Mouse (Mus musculus): Measurements from ENCODE around the gene Klrb1c.

Gene Klrb1c

GRCm38 (mm10) chr6:128789115-128789514 lies at the start of gene Klrb1c:
Gene Klrb1c, minus strand, starts transcription at chr6:128789215.
- POLR2A ChIA-PET: interaction anchor here in 2 of 4 experiments (1.3 to 1.8 kb wide), 2 partner anchors 165 to 166 kb away, joined by 3 to 7 read pairs; partner anchors contain the start of gene Klrb1a (in 2 of the 2)
- CTCF ChIA-PET: interaction anchor here in 1 of 4 experiments (1.2 kb wide), 1 partner anchor 166 kb away, joined by 3 read pairs; the partner anchor contains the start of gene Klrb1a

GRCm38 (mm10) chr6:128837454-128838341 lies 48.7 kb upstream of the Klrb1c start:
- ChIA-PET CTCF (interaction anchor here in 3 of 4 experiments (0.5 to 1.1 kb wide), 6 partner anchors 19 to 411 kb away, joined by 3 to 5 read pairs (median 3); no protein-coding TSS in a partner anchor), POLR2A (interaction anchor here in 2 of 4 experiments (0.6 to 1.2 kb wide), 7 partner anchors 9 to 697 kb away, joined by 3 to 6 read pairs (median 4); no protein-coding TSS in a partner anchor)

- ChIA-PET POLR2A (interaction anchor here in 1 of 4 experiments (1.1 kb wide), 1 partner anchor 8 kb away, joined by 5 read pairs; no protein-coding TSS in a partner anchor), CTCF (interaction anchor here in 1 of 4 experiments (0.7 kb wide), 1 partner anchor 31 kb away, joined by 3 read pairs; no protein-coding TSS in a partner anchor)
Observed at GRCm38 (mm10) chr6:128836955-128837334, 47.9 kb upstream of the Klrb1c start.

- CTCF ChIA-PET: interaction anchor here in 2 of 4 experiments (0.6 to 0.7 kb wide), 3 partner anchors 12 to 31 kb away, joined by 3 to 8 read pairs (median 3); no protein-coding TSS in a partner anchor
- POLR2A ChIA-PET: no interaction called here
Observed at GRCm38 (mm10) chr6:128836191-128836954, 47.4 kb upstream of the Klrb1c start.

GRCm38 (mm10) chr6:128835571-128835970 lies 46.6 kb upstream of the Klrb1c start:
- ChIA-PET POLR2A (no interaction called here), CTCF (interaction anchor here in 2 of 4 experiments (0.6 kb wide), 2 partner anchors 13 to 18 kb away, joined by 3 to 8 read pairs; no protein-coding TSS in a partner anchor)

DNA sequence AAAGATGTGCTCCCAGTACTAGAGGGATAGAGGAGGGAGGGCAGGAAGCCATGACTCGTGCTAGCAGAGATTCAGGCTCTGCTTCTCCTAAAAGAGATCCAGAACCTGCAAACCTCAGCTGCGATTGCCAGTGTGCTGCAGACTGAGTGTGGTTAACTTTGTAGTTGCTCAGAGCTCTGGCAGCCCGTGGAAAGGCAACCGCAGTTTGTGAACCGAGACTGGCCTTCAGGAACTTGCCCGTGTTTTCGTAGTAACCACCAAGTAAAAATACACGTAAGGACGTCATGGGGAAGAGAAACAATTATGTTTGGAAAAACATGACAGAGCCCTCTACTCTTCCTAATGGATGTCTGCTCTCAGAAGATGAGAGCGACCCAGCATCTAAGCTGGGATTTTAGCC lies 44.0 kb upstream of the Klrb1c start:
- POLR2A ChIA-PET: no interaction called here
- CTCF ChIA-PET: interaction anchor here in 1 of 4 experiments (0.7 kb wide), 1 partner anchor 13 kb away, joined by 4 read pairs; no protein-coding TSS in a partner anchor

- ChIA-PET POLR2A (interaction anchor here in 2 of 4 experiments (1.2 to 1.6 kb wide), 2 partner anchors 8 kb away, joined by 4 to 5 read pairs; no protein-coding TSS in a partner anchor), CTCF (interaction anchor here in 1 of 4 experiments (0.6 kb wide), 1 partner anchor 20 kb away, joined by 3 read pairs; no protein-coding TSS in a partner anchor)
Observed at GRCm38 (mm10) chr6:128829837-128830236, 40.8 kb upstream of the Klrb1c start.

GRCm38 (mm10) chr6:128826781-128827180 lies 37.8 kb upstream of the Klrb1c start:
- ChIA-PET CTCF (no interaction called here), POLR2A (interaction anchor here in 1 of 4 experiments (1.6 kb wide), 1 partner anchor 16 kb away, joined by 3 read pairs; no protein-coding TSS in a partner anchor)

GRCm38 (mm10) chr6:128826132-128826531 lies 37.1 kb upstream of the Klrb1c start, which contains the start of the genes Gm44511 and Klrb1b:
Gene Gm44511, minus strand, starts transcription at chr6:128826315.
Gene Klrb1b, minus strand, starts transcription at chr6:128826331.
- CTCF ChIA-PET: interaction anchor here in 1 of 4 experiments (0.6 kb wide), 1 partner anchor 20 kb away, joined by 3 read pairs; no protein-coding TSS in a partner anchor
- POLR2A ChIA-PET: interaction anchor here in 1 of 4 experiments (1.6 kb wide), 1 partner anchor 17 kb away, joined by 3 read pairs; no protein-coding TSS in a partner anchor

DNA sequence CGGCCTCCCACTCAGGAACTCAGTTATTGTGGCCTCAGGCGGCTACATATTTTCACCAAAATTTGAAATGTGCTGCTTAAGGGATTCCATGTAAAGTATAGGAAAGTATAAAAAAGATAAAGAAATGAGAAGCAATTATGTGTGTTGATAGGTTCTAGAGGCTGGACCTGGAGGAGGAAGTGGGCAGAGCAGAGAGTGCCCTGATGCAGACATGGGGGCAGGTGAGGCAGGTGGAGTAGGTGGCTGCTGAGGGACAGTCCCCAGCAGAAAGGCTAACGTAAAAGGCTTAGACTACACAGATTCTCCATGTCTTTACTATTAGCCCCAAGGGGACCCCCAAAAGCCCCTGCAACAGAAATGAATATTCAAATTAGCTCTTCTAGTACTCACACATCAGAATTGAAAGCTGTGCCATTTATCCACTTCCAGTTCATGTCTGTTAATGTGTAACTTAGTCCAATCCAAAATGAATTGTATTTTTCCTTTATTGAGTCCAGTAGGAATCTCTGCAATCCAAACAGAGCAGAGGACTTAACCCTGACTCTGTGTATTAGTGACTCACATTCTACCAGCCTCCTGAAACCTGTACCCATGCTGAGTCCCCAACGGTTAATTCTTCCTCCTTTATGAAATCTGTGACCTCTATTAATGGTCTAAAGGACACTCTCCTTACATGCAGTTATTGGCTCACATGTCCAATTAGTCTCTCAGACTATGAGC lies 29.2 kb upstream of the Klrb1c start:
- POLR2A ChIA-PET: interaction anchor here in 1 of 4 experiments (0.6 kb wide), 1 partner anchor 80 kb away, joined by 3 read pairs; no protein-coding TSS in a partner anchor
- CTCF ChIA-PET: no interaction called here

DNA sequence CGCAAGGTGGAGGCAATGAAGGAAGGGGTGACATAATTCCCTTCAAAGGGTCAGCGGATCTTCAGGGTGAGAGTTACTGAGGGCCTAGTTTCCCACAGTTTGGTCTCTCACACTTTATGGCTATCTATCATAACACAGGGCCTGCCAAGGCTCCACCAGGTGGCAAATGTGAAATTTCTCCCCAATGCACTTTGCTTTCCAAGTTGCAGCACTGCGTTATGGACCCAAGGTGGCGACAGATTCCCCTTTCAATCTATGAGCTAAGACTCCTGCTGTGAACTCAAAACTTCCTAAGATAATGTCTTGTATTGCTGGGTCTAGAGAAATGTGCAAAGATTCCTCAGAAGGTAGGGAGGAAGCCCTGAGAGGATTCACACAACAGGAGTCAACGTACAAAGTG lies 19.5 kb upstream of the Klrb1c start:
- ChIA-PET POLR2A (no interaction called here), CTCF (interaction anchor here in 1 of 4 experiments (0.7 to 1.9 kb wide), 4 partner anchors 37 to 274 kb away, joined by 3 to 5 read pairs (median 4); no protein-coding TSS in a partner anchor)

DNA sequence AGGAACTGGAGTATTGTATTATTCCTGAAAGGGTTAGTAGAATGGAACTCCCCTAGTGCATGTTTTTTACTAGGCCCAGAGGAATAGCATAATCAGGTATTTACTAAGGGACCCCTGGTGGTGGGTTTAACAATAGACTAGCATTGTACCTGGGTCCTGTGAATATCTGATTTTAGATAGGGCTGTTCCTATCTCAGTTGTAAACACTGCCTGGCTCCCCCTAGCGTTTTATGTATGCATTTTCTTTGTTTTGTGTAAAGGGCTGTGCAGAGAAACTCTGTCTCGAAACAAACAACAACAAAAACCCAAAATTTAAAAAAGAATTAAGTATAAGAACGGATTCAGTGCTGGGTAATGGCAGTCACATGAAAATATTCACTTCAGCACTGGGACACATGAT lies 18.0 kb upstream of the Klrb1c start:
- POLR2A ChIA-PET: no interaction called here

DNA sequence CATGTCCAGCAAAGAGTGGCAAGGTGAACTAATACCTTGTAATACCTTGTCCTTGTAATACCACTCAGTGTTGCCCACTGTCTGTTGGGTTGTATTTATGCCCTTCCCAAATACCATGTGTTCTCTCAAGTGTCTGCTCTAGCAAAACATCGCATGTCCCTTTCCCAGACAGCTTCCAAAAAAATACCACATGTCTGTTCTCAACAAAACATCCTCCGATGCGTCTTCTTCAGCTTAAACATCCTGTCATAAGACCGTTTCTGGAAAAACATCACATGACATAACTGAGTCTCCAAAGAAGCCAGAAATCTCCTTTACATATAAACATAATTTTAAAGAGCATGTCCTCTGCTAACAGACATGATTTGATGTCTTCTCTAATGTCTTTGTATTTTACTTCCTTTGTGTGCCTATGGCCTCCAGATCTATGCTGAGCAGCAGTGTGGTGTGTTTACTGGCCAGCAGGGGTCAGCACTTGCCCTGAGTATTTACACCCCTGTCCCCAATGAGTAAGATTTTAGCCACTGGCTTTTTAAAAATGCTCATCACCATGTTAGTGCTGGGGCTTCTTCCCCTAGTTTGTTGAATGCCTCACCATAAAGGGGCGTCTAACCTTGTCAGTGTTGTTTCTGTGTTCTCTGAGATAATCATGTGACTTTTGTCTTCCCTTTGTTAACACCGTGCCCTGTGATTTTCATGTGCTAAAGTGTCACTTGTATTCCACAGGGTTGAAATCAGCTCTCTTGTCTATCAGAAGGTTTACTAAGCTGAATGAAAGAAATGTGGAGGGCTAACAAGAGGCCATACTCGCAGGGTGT lies 16.0 kb upstream of the Klrb1c start:
- POLR2A ChIA-PET: interaction anchor here in 2 of 4 experiments (0.7 to 2.4 kb wide), 9 partner anchors 8 to 41 kb away, joined by 3 to 28 read pairs (median 4); no protein-coding TSS in a partner anchor
- CTCF ChIA-PET: interaction anchor here (0.8 to 7.4 kb wide), 15 partner anchors 31 to 835 kb away, joined by 3 to 174 read pairs (median 4); no protein-coding TSS in a partner anchor

More for the DNA sequence above, 18.0 kb upstream of the Klrb1c start:
- CTCF ChIA-PET: interaction anchor here in 3 of 4 experiments (0.7 to 7.4 kb wide), 4 partner anchors 38 to 210 kb away, joined by 3 to 174 read pairs (median 10); no protein-coding TSS in a partner anchor

DNA sequence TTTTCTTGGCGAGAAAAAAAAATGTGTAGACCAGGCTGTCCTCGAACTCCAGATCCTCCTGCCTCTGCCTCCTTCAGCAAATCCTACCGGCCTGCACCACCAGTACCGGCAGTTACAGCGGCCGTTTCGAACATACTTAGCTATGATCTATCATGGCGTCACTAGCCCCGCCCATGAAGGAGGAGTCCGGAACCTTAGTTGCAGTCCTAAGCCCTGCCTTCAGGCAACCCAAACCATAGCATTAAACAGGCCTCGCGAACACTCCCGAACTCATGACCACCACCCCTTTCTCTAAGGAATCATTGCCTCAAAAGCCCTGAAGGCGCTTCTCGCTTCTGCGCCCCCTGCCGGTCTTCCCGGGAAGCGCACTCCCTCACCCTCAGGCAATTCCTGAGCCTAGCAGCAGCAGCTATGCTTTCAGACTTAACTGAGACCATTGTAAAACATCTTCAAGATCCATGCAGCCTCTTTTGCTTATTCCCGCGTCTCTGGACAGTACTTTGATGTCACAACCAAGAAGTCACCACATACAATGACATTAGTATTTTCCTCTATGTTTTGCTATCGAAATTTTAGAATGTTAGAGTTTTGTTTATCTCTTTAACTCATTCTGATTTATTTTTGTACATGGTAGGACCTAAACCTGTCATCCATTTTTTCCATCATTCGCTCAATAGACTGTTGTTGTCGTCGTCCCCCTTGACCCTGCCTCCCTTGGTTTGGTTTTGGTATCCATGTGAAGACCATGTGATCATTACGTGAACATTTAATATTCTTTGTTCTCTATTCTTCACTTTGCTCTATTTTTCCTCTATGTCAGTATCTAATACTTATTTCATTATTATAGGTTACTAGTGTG lies 14.2 kb upstream of the Klrb1c start:
- CTCF ChIA-PET: interaction anchor here (0.6 to 7.4 kb wide), 18 partner anchors 13 to 435 kb away, joined by 3 to 174 read pairs (median 4); no protein-coding TSS in a partner anchor
- POLR2A ChIA-PET: interaction anchor here in 3 of 4 experiments (0.9 to 1.6 kb wide), 7 partner anchors 36 to 42 kb away, joined by 3 to 41 read pairs (median 4); no protein-coding TSS in a partner anchor

DNA sequence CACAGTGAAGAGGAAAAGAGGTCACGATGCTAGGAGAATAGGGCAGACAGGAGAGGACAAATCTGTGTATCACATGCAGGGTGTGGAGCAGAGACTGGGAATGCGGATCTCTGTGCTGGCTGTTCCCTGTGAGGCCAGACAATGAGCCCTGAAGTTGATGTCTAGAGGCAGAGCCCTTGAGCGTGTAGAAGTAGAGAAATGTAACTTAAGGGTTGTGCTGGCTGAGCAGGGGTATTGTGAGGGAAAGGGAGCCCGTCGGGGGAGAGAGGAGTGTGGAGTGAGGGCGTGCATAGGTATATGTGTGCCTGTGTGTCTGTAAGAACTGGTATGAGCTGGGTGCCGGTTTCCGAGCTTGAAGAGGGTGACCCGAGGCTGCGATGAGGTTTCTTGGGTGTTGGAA lies 13.5 kb upstream of the Klrb1c start:
- POLR2A ChIA-PET: interaction anchor here in 3 of 4 experiments (0.7 to 1.6 kb wide), 8 partner anchors 35 to 43 kb away, joined by 3 to 41 read pairs (median 4); no protein-coding TSS in a partner anchor
- CTCF ChIA-PET: interaction anchor here (0.6 to 7.4 kb wide), 18 partner anchors 14 to 435 kb away, joined by 3 to 174 read pairs (median 4); no protein-coding TSS in a partner anchor
